Mouse (Mus musculus): ENCODE measurements around the gene Ripk1. TPM values are rescaled to one million over a fixed set of nuclear protein-coding genes. Genes with fewer than 3 reads are reported as not detected.

The Ripk1 gene
- total RNA-seq (2023), result 10 to 100 TPM; 43.2 to 51.2 TPM

DNA sequence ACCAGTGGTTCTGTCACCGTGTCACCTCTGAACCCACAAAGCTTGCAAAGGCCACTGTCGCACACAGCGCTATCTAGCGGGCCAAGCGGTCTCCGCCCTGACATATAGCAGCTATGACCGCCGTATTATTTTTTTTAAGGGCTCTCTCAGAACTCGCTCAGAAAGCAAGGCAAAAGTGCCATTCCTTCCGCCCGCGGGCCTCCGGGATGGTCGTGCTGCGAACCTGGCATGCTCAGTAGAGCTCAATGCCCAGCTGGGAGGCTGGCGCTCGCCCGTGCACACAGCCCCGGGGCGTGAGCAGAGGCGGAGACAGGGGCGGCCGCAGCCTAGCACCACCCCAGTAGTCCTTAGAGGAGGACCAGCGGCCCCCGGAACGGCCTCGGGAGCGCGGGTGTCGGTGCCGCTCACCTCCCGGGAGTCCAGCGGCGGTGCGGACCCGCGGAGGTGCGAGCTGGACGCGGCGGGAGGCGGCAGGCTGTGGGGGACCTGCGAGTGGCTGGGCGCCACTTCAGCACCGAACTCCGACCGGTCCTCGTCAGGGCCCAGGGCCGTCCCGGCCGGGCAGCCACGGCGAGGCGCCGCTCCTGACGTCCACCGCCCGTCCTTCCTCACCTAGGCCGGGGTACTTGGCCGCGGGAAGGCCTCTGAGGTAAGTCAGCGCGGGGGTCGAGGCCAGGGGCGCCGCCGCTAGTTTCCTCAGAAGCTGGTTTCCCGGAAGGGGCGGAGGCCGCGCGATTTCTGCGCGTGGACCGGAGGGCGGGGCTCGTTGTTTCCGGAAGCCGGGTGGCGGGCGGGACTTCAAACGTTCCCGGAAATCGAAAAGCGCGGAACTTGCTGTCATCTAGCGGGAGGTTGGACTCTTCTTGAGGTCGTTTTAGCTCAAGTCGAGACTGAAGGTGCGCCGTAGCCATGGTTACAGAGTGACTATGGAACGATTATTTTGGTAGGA lies at the start of gene Ripk1, which contains the start of gene Serpinb6a:
Gene Ripk1, plus strand, starts transcription at position 306 of the 949 bp plus-strand sequence.
Gene Serpinb6a, minus strand, starts transcription at position 737 of the 949 bp plus-strand sequence.

DNA sequence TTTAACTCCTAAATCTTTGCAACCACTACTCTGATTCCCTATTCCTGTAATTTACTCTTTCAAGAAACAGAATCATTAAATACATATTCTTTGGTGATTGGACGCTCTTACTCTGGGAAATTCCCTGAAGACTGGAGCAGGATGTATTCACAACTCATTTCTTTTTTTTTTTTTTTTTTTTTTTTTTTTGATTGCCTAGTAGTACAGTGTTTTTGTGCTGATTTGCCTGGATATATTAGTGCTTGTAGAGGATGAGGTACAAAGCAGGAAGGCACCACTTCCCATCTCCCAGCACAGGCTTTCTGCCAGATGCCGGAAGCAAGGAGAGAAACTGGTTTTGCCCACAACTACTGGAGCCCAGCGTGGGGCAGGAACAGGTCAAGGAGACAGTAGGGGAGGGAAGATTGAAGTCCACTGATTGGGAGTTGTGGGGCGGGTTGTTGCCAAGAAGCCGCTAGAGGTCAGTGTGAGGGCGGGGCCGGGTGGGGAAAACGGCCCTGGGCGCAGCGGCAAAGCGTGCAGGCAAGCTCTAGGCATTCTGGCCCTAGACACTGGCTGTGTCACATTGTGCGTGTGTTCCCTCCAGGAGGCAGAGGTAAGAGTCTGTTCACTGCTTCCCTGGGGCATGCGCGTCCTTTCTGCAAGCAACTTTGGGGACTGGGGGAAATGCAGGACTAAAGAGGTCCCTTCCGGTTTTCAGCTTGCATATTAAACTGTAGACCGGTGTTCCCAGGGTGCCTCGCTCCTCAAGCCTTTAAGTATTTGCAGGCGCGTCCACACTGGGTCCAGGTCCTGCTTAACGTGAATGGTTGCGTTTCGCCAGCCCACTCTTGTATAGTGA lies 37.7 kb upstream of the Ripk1 start, which contains the start of gene Nqo2:
Gene Nqo2, plus strand, starts transcription at position 482 of the 841 bp plus-strand sequence.

DNA sequence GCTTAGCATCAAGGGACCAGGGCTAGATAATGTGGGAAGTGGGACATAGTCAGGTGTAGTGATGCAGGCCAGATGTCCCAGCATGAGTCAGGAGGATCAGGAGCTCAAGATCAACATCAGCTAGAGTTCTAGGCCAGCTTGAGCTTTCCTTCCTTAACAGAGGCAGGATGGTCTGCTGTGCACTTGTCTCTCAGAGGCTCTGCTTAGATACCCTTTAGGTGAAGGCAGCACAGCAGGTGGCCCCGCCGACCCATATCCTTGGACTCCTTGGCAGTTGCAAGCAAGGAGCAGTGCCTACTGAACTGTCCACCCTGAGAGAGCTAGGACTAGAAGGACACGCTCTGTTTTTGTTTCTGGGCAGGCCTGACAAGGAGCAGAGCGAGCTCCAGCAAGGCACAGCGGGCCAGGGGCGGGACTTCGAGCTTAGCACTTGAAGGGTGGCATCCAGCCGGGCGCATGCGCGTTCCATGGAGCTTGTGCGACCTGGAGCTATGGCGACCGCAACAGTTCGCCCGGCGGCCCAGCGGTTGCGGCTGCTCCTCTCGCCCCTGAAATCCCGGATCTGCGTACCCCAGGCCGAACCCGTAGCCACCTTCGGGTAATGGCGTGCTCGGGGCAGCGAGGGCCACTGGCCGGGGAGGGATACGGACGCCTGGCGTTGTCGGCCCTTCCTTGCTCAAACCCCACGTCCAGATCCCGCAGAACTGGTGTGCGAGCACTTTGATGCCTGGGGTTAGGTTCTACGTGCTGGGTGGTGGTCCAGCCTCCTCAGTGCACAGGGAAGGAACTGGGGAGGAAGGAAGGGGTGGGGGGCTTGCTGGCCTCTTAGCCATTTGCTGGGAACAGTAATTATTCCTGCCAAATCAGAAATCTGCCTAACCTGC lies 35.3 kb downstream of the Ripk1 start, which contains the start of gene Bphl:
Gene Bphl, plus strand, starts transcription at position 426 of the 884 bp plus-strand sequence.

GRCm38 (mm10) chr13:34077492-34078271 lies 75.5 kb downstream of the Ripk1 start, which contains the start of gene Tubb2a:
Tubb2a (minus strand) TSS chr13:34078007.

Other genes with a start within 250 kb of the Ripk1 start
- gene Serpinb6e, start 159.0 kb upstream of the Ripk1 start, total RNA-seq (2023), result not detected
- gene Serpinb6c, start 96.7 kb upstream of the Ripk1 start, total RNA-seq (2023), result not detected
- 1 to 10 TPM; 3.4 to 3.9 TPM for gene Nqo2, start 37.7 kb upstream of the Ripk1 start, total RNA-seq (2023)
- 10 to 100 TPM in 1 of 2 experiments, 1 to 10 TPM in 1; 8.0 to 19.1 TPM for gene Serpinb6a, start 431 bp downstream of the Ripk1 start, total RNA-seq (2023)
- 10 to 100 TPM; 10.9 to 11.8 TPM for gene Bphl, start 35.2 kb downstream of the Ripk1 start, total RNA-seq (2023)
- 10 to 100 TPM in 1 of 2 experiments, 1 to 10 TPM in 1; 7.2 to 10.1 TPM for gene Tubb2a, start 75.6 kb downstream of the Ripk1 start, total RNA-seq (2023)
- 1 to 10 TPM; 2.9 to 5.0 TPM for gene Tubb2b, start 128.1 kb downstream of the Ripk1 start, total RNA-seq (2023)
- gene Psmg4, start 160.6 kb downstream of the Ripk1 start, total RNA-seq (2023), result 10 to 100 TPM; 41.5 to 42.5 TPM

Data from B cell, adult 67 days (primary cell).